9 mouse cellular contexts compared by ENCODE assay signal in the genomic region with DNA sequence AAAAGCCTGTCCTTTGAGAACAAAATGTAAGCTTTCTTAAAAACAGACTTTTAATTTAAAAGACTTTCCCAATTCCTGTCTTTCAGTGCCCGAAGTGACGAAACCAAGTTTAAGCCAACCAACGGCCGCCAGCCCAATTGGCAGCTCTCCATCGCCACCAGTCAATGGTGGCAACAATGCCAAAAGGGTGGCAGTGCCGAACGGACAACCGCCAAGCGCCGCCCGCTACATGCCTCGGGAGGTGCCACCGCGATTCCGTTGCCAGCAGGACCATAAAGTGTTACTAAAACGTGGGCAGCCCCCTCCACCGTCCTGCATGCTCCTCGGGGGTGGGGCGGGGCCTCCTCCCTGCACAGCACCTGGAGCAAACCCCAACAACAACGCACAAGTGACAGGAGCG.
DNase-seq lines count a peak whose midpoint lies in the region; TF ChIP-seq lines count a peak whose summit lies in the region.
"Had no signal": no experiment of that assay in that cellular context is flagged by ENCODE, and none has a peak within 500 bp of the region (broad histone marks: within the 10 kb centered on the region; RNA-seq: fewer than 3 reads in every experiment).

No protein-coding gene starts in this region.

- DNase-seq in layer of hippocampus, adult 11-12 months (ENCODE audit: low spot score) = peak; percentile 37
- no peak for DNase-seq in layer of hippocampus, adult 9-10 months (ENCODE audit: low spot score)
- DNase-seq in brain, adult 2 months (ENCODE audit: low read depth, low spot score) = peak; percentile 73
- peak; percentile 58 for DNase-seq in gastrocnemius, adult 2 months
- peak; percentile 20 to 36 for DNase-seq in left cerebral cortex, postnatal 36 days (ENCODE audit: low spot score in 2 of 2)
- no peak for DNase-seq in embryo, embryonic 10.5 days (ENCODE audit: low spot score)
- no peak for DNase-seq in thymus, postnatal 4 days

- TF ChIP-seq CTCF in gastrocnemius, adult 2 months (IDR thresholded peaks at IDR 0.05) = no peak

- no peak overlapping the region for H3K27ac ChIP-seq in gastrocnemius, adult 2 months
- H3K27ac ChIP-seq: layer of hippocampus, adult 2 months; macrophage had no signal

- intact Hi-C loops in gastrocnemius, adult 2 months (cut with DNase I) = no loop called here
- intact Hi-C loops in left cerebral cortex, postnatal 36 days (cut with DNase I) = no loop called here

- H3K4me3 ChIP-seq in gastrocnemius, adult 2 months = no peak overlapping the region
- H3K4me3 ChIP-seq: layer of hippocampus, adult 2 months had no signal

Comparison
In these comparisons a context has a peak if more than half of its experiments do, and no peak if none do; other contexts are left out.
1. DNase-seq: peak in layer of hippocampus, adult 11-12 months (single experiment), brain, adult 2 months (single experiment), gastrocnemius, adult 2 months (single experiment) and left cerebral cortex, postnatal 36 days (2 of 2); none in layer of hippocampus, adult 9-10 months (single experiment), embryo, embryonic 10.5 days (single experiment) and thymus, postnatal 4 days (single experiment).